Mouse (Mus musculus) liver, embryonic 12.5 days (tissue): ENCODE measurements around the gene Manf. TPM values are rescaled to one million over a fixed set of nuclear protein-coding genes. Genes with fewer than 3 reads are reported as not detected.

Source experiments
- ATAC-seq: fragments of 200-750 bp; cut with Nextera tagmentation; 2 replicates; pipeline ENCODE4 v1.8.0; 2017; ENCODE audit warnings: moderate number of reproducible peaks, mild to moderate bottlenecking, moderate library complexity
- H3K27ac ChIP-seq: fragments of 300-500 bp; sonication (generic); 2 replicates; pipeline ENCODE4 v1.5.1; 2016; ENCODE audit warnings: mild to moderate bottlenecking
- H3K27me3 ChIP-seq: fragments of 300-500 bp; sonication (generic); replicated peaks from 2 replicates; pipeline ENCODE4 v1.6.1; 2016; ENCODE audit warnings: mild to moderate bottlenecking, moderate library complexity
- H3K36me3 ChIP-seq: fragments of 300-500 bp; sonication (generic); 2 replicates; pipeline ENCODE4 v1.6.1; 2016; ENCODE audit warnings: mild to moderate bottlenecking, moderate library complexity
- H3K4me1 ChIP-seq: fragments of 300-500 bp; sonication (generic); 2 replicates; pipeline ENCODE4 v1.6.1; 2016
- H3K4me2 ChIP-seq: fragments of 300-500 bp; sonication (generic); 2 replicates; pipeline ENCODE4 v1.6.1; 2016; ENCODE audit warnings: mild to moderate bottlenecking, moderate library complexity
- H3K4me3 ChIP-seq: fragments of 300-500 bp; sonication (generic); 2 replicates; pipeline ENCODE4 v1.5.1; 2016; ENCODE audit warnings: mild to moderate bottlenecking, moderate library complexity
- H3K9ac ChIP-seq: fragments of 300-500 bp; sonication (generic); 2 replicates; pipeline ENCODE4 v1.6.1; 2016; ENCODE audit warnings: mild to moderate bottlenecking, moderate library complexity
- H3K9me3 ChIP-seq: fragments of 300-500 bp; sonication (generic); replicated peaks from 2 replicates; pipeline ENCODE4 v1.6.1; 2016; ENCODE audit warnings: mild to moderate bottlenecking, moderate library complexity
- WGBS: fragments of 180-500 bp; shearing (Covaris S2); methylation state at CpG from one replicate; pipeline ENCODE4 v1.1.7; 2016; ENCODE audit not compliant: insufficient replicate concordance; 5-methylcytosine and 5-hydroxymethylcytosine counted together
- polyA plus RNA-seq: library from polyadenylated mRNA; unstranded; fragments of >200 nt; fragmentation: Nextera tagmentation; extraction: Ambion mirVana; gene quantifications from 2 replicates; pipeline ENCODE4 v1.2.1, GENCODE M21; 2016

The Manf gene
- 232 and 233 TPM in 2 replicates for polyA plus RNA-seq

- peak; percentile 97 for ATAC-seq
- Histone ChIP-seq H3K4me3 (peak within 1 kb of the TSS; percentile 92), H3K4me1 (peaks cover 48% of the 10 kb centered on the region), H3K9me3 (no peaks in the 10 kb centered on the region), H3K27ac (peak within 1 kb of the TSS; percentile 86), H3K27me3 (no peaks in the 10 kb centered on the region), H3K9ac (peak within 1 kb of the TSS; percentile 96), H3K36me3 (peaks cover 35% of the 10 kb centered on the region), H3K4me2 (peak within 1 kb of the TSS; percentile 93)
- under 1% methylated on average over 59 of the region's 59 CpGs for WGBS
These were observed at the start of gene Manf for GRCm38 (mm10) chr9:106891829-106892551. Manf (minus strand) TSS chr9:106891979.

DNA sequence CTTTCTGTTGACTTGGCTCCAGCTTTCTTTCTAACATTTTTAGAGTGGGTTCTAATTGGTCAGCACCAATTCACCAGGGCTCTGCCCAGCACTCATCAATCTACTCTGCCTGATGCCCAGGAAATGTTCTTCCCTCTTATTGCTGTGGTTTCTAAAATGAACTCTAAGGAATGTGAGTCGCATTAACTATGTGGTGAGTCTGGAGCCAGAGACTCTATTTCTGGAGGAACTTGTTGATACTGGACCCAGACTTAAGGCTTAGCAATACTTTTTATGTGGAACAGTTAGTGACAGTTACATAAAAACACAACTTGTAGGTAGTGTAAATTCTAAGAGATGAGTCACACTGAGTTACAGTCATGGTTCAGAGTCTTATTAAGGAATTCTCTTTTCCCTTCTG, 43.2 kb upstream of the Manf start:
- WGBS, result 79% methylated on average over 1 of the region's 1 CpGs
- no peak overlapping the region for H3K4me2 ChIP-seq

GRCm38 (mm10) chr9:106914878-106915277, 23.1 kb upstream of the Manf start:
- Histone ChIP-seq H3K9ac (no peak overlapping the region), H3K4me3 (no peak overlapping the region), H3K27me3 (no peaks in the 10 kb centered on the region), H3K9me3 (no peaks in the 10 kb centered on the region), H3K4me1 (no peaks in the 10 kb centered on the region), H3K36me3 (no peaks in the 10 kb centered on the region), H3K27ac (no peak overlapping the region), H3K4me2 (no peak overlapping the region)
- no peak for ATAC-seq
- 71% methylated on average over 6 of the region's 6 CpGs for WGBS

More for the DNA sequence above, 43.2 kb upstream of the Manf start:
- H3K4me1 ChIP-seq, result no peaks in the 10 kb centered on the region
- H3K9ac ChIP-seq, result no peak overlapping the region
- no peaks in the 10 kb centered on the region for H3K27me3 ChIP-seq
- no peak for ATAC-seq
- no peak overlapping the region for H3K27ac ChIP-seq
- no peak overlapping the region for H3K4me3 ChIP-seq
- no peaks in the 10 kb centered on the region for H3K36me3 ChIP-seq
- no peaks in the 10 kb centered on the region for H3K9me3 ChIP-seq

GRCm38 (mm10) chr9:106913759-106914158, 22.0 kb upstream of the Manf start:
- Histone ChIP-seq H3K27ac (no peak overlapping the region), H3K4me2 (no peak overlapping the region), H3K4me3 (no peak overlapping the region), H3K27me3 (no peaks in the 10 kb centered on the region), H3K9ac (no peak overlapping the region), H3K36me3 (no peaks in the 10 kb centered on the region), H3K4me1 (no peaks in the 10 kb centered on the region), H3K9me3 (no peaks in the 10 kb centered on the region)
- 16% methylated on average over 1 of the region's 1 CpGs for WGBS
- no peak for ATAC-seq

GRCm38 (mm10) chr9:106911624-106912023, 19.8 kb upstream of the Manf start:
- WGBS, result 39% methylated on average over 1 of the region's 1 CpGs
- H3K4me2 ChIP-seq, result no peak overlapping the region

GRCm38 (mm10) chr9:106908715-106909114, 16.9 kb upstream of the Manf start:
- no peak; the same call in 1 of the 2 replicates for ATAC-seq
- Histone ChIP-seq H3K27ac (no peak overlapping the region), H3K4me1 (0 out of 2 replicates have a peak, but pooled peaks cover 5% of the 10 kb centered on the region), H3K4me2 (no peak overlapping the region), H3K27me3 (no peaks in the 10 kb centered on the region), H3K36me3 (no peaks in the 10 kb centered on the region), H3K4me3 (no peak overlapping the region), H3K9me3 (no peaks in the 10 kb centered on the region), H3K9ac (no peak overlapping the region)
- 45% methylated on average over 5 of the region's 5 CpGs for WGBS

More at GRCm38 (mm10) chr9:106911624-106912023, 19.8 kb upstream of the Manf start:
- Histone ChIP-seq H3K4me3 (no peak overlapping the region), H3K9ac (no peak overlapping the region), H3K27ac (no peak overlapping the region), H3K4me1 (0 out of 2 replicates have a peak, but pooled peaks cover 5% of the 10 kb centered on the region), H3K27me3 (no peaks in the 10 kb centered on the region), H3K9me3 (no peaks in the 10 kb centered on the region), H3K36me3 (no peaks in the 10 kb centered on the region)
- ATAC-seq, result no peak

GRCm38 (mm10) chr9:106908174-106908573, 16.4 kb upstream of the Manf start:
- H3K36me3 ChIP-seq, result no peaks in the 10 kb centered on the region
- no peak for ATAC-seq
- no peak overlapping the region for H3K4me3 ChIP-seq
- 0 out of 2 replicates have a peak, but pooled peaks cover 5% of the 10 kb centered on the region for H3K4me1 ChIP-seq
- H3K27me3 ChIP-seq, result no peaks in the 10 kb centered on the region
- H3K27ac ChIP-seq, result no peak overlapping the region
- 57% methylated on average over 3 of the region's 3 CpGs for WGBS
- no peak overlapping the region for H3K4me2 ChIP-seq
- no peak overlapping the region for H3K9ac ChIP-seq
- no peaks in the 10 kb centered on the region for H3K9me3 ChIP-seq

DNA sequence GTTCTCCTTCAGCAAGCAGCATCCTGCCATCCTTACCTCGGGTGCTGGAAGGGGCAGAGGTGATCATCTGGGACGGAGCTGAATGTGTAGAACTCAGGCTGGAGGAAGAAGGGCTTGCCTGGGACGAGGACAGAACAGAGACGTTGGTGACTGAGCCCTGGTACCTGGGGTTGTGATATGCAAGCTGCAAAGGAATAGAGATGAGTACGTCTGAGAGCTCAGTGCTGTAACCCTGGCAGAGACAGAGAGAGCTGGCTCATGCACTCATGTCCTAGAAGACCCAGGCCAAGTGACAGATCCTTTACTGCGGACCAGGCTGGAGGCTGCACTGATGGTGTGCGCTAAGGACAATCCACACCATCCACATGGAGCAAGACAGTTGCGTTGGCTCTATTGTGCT, 14.8 kb upstream of the Manf start:
- no peak overlapping the region for H3K4me2 ChIP-seq
- 0 out of 2 replicates have a peak, but pooled peaks cover 5% of the 10 kb centered on the region for H3K4me1 ChIP-seq
- no peak for ATAC-seq
- WGBS, result 67% methylated on average over 8 of the region's 8 CpGs
- no peak overlapping the region for H3K27ac ChIP-seq
- no peaks in the 10 kb centered on the region for H3K9me3 ChIP-seq
- H3K4me3 ChIP-seq, result no peak overlapping the region
- no peak overlapping the region for H3K9ac ChIP-seq
- no peaks in the 10 kb centered on the region for H3K36me3 ChIP-seq
- no peaks in the 10 kb centered on the region for H3K27me3 ChIP-seq

DNA sequence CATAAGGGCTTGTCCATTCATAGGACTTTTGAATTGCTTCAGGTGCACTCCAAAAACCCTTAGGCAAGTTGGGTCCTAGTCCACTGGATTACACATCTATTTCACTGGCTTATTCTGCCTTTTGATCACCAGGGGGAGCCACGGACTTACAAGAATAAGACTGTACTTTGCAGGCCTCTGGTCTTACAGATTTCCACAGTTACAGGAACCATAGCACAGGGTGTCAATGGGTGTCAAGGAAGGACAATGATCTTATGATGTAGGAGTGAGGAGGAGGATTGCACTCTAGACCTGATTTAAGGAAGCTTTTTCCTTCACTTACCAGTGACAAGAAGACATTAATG, 12.0 kb upstream of the Manf start:
- 15% methylated on average over 1 of the region's 1 CpGs for WGBS
- ATAC-seq, result no peak
- Histone ChIP-seq H3K9me3 (no peaks in the 10 kb centered on the region), H3K4me2 (no peak overlapping the region), H3K9ac (no peak overlapping the region), H3K27me3 (no peaks in the 10 kb centered on the region; the same call in 1 of the 2 replicates), H3K4me1 (0 out of 2 replicates have a peak, but pooled peaks cover 5% of the 10 kb centered on the region), H3K4me3 (no peak overlapping the region), H3K36me3 (no peaks in the 10 kb centered on the region), H3K27ac (no peak overlapping the region)

DNA sequence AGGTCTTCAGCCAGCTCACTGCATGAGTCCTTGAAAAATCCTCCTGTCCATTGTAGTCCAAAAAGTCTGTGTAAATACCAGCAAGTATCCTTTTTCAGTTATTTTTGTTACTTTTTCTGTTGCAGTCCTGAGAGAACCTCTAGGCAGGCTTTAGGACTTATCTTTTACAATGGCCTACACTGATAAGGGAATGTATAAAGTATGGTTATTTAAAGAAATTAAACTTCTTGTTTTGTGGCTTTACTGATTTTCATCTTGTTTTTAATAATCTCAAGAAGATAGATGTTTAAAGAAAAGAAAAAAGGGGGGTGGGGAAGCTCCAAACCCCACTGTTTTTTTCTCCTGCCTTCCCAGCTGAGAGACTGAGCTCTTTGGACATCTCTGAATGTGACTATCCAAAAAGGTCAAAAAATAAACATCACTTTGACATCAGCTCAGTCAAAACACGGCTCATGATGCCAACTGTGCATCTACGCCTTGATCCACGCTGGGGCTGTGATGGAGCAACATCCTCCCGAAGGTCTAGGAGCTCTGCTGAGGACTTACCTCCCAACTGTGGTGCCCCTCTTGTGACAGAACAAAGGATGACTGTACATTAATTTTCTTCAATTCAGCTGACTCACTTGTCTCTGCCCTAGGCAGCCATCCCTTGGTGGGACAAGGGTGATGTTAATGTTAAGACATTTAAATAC, 11.5 kb upstream of the Manf start:
- Histone ChIP-seq H3K27me3 (no peaks in the 10 kb centered on the region; the same call in 1 of the 2 replicates), H3K4me2 (no peak overlapping the region), H3K4me3 (no peak overlapping the region), H3K9me3 (no peaks in the 10 kb centered on the region), H3K4me1 (0 out of 2 replicates have a peak, but pooled peaks cover 1% of the 10 kb centered on the region), H3K27ac (no peak overlapping the region), H3K36me3 (no peaks in the 10 kb centered on the region), H3K9ac (no peak overlapping the region)
- ATAC-seq, result no peak
- 56% methylated on average over 4 of the region's 4 CpGs for WGBS

GRCm38 (mm10) chr9:106901596-106901995, 9.8 kb upstream of the Manf start:
- no peaks in the 10 kb centered on the region for H3K4me1 ChIP-seq
- H3K9ac ChIP-seq, result no peak overlapping the region
- no peaks in the 10 kb centered on the region for H3K36me3 ChIP-seq
- H3K27me3 ChIP-seq, result no peaks in the 10 kb centered on the region; the same call in 1 of the 2 replicates
- no peak for ATAC-seq
- no peaks in the 10 kb centered on the region for H3K9me3 ChIP-seq
- no peak overlapping the region for H3K4me2 ChIP-seq
- 73% methylated on average over 7 of the region's 7 CpGs for WGBS
- H3K4me3 ChIP-seq, result no peak overlapping the region
- no peak overlapping the region for H3K27ac ChIP-seq

DNA sequence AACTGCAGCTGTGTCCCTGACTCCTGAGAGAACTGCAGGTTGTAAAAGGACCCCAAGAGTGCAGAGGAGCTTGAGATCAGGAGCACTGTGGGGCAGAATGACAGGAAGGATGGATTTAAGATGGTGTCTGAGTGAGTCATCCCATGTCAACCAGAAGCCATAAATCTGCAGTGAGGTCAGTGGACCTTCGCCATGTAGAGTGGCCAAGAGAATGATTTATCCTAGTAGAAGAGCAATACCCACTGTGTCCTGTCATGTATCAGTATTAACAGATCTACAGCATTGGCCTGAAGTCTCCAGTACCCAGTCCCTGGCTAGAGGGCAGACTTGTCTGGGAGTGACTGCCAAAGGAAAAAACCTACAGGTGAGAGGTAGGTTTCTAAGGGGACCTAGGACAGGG, 7.1 kb upstream of the Manf start:
- Histone ChIP-seq H3K9me3 (no peaks in the 10 kb centered on the region), H3K9ac (no peak overlapping the region), H3K4me1 (no peaks in the 10 kb centered on the region), H3K36me3 (no peaks in the 10 kb centered on the region), H3K27ac (no peak overlapping the region), H3K4me3 (no peak overlapping the region), H3K4me2 (no peak overlapping the region), H3K27me3 (no peaks in the 10 kb centered on the region; the same call in 1 of the 2 replicates)
- no peak for ATAC-seq
- WGBS, result 54% methylated on average over 1 of the region's 1 CpGs
